Mouse (Mus musculus): Measurements from ENCODE around the gene Mbtd1. TPM values are rescaled to one million over a fixed set of nuclear protein-coding genes. Genes with fewer than 3 reads are reported as not detected.

Gene Mbtd1
- total and polyA plus RNA-seq, 3 experiments = 19.9 to 46.5 (median 21.5) TPM

DNA sequence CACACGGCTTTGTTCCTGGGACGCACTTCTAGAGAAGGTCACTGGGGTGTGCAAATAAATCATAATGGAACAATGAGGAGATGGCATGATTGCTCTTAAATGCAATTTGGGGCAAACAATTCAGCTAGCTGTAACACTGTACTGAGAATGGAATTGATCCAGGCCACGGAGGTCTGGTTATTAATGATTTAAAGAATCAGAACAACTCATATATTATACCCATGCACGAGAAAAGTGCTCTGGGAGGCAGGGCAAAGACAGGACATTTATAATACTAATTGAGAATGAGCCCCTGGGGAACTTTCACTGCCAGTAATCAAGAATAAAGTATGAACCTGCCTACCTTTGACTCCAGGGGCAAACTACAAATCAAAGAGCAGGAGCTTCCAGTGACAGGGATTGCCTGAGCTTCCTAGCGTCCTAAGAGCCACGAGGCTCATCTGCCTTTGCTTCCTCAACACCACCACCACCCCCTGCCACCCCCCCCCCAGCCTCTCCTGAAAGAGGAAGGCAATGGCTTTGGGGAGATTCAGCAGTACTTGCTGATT is 93.9 kb downstream of the Mbtd1 start:
- Histone ChIP-seq H3K79me2 (replicated peaks; ENCODE audit: control insufficient read depth, extremely low read depth, insufficient read depth, poor library complexity, severe bottlenecking) (no peaks in the 10 kb centered on the region), H3K27me3 (replicated peaks) (no peaks in the 10 kb centered on the region), H3K9ac (ENCODE audit: insufficient read depth, low read depth) (no peak overlapping the region), H3K4me2 (ENCODE audit: insufficient read depth, low read depth, poor library complexity, severe bottlenecking) (no peak overlapping the region), H3K4me1 (ENCODE audit: control insufficient read depth in 1 of 2, insufficient read depth in 2 of 2) (peaks cover 0 to 2% of the 10 kb centered on the region in 2 experiments; a peak in 1 of 4 replicates), H3K27ac (ENCODE audit: insufficient read depth, low read depth) (no peak overlapping the region), H3K4me3 (replicated peaks in 1 of 3; ENCODE audit: low read depth in 2 of 3, low read length in 2 of 3, poor library complexity in 1 of 3) (no peak overlapping the region), H3K36me3 (replicated peaks in 1 of 2; ENCODE audit: control insufficient read depth in 1 of 2, insufficient read depth in 1 of 2, low read length in 1 of 2) (no peaks in the 10 kb centered on the region), H3K9me3 (replicated peaks; ENCODE audit: low read length) (no peaks in the 10 kb centered on the region)
- in situ Hi-C loops (cut with MboI; ENCODE audit: low pct_ligation_motif_present, low pct_unique_long_range_greater_than_20kb, low sequenced_read_pairs) (no loop called here), dilution Hi-C loops (cut with MboI; ENCODE audit: extremely low pct_ligation_motif_present, extremely low pct_unique_long_range_greater_than_20kb, low sequenced_read_pairs) (no loop called here)
- TF ChIP-seq ETS1 (conservative IDR thresholded peaks at IDR 0.05; ENCODE audit: low read depth, low read length) (no peak), USF1 (IDR thresholded peaks at IDR 0.05; ENCODE audit: low read depth, low read length) (no peak), JUN (IDR thresholded peaks at IDR 0.05; ENCODE audit: insufficient read depth, low read depth, low read length) (no peak), POLR2A (IDR thresholded peaks at IDR 0.05; ENCODE audit: low read depth, low read length) (no peak), ZKSCAN1 (IDR thresholded peaks at IDR 0.05; ENCODE audit: borderline replicate concordance, low read depth, low read length) (no peak), RAD21 (IDR thresholded peaks at IDR 0.05; ENCODE audit: low read depth, low read length) (no peak), ZC3H11A (IDR thresholded peaks at IDR 0.05; ENCODE audit: low read depth, low read length) (no peak), MAZ (IDR thresholded peaks at IDR 0.05; ENCODE audit: low read depth, low read length) (no peak), BHLHE40 (IDR thresholded peaks at IDR 0.05; ENCODE audit: low read depth, low read length) (no peak), KAT2A (IDR thresholded peaks at IDR 0.05; ENCODE audit: insufficient replicate concordance, low read length) (no peak), UBTF (IDR thresholded peaks at IDR 0.05; ENCODE audit: low read depth, low read length) (no peak), MXI1 (IDR thresholded peaks at IDR 0.05; ENCODE audit: low read depth, low read length) (no peak), TBP (conservative IDR thresholded peaks at IDR 0.05; ENCODE audit: low read depth, low read length) (no peak), NRF1 (IDR thresholded peaks at IDR 0.05; ENCODE audit: low read depth, low read length) (no peak), ELF1 (IDR thresholded peaks at IDR 0.05; ENCODE audit: low read depth, low read length) (no peak), MAFK (IDR thresholded peaks at IDR 0.05; ENCODE audit: insufficient replicate concordance, low read length) (no peak), E2F4 (IDR thresholded peaks at IDR 0.05; ENCODE audit: insufficient replicate concordance, low read depth, low read length) (no peak)
- no peak for DNase-seq (ENCODE audit: extremely low read depth)

DNA sequence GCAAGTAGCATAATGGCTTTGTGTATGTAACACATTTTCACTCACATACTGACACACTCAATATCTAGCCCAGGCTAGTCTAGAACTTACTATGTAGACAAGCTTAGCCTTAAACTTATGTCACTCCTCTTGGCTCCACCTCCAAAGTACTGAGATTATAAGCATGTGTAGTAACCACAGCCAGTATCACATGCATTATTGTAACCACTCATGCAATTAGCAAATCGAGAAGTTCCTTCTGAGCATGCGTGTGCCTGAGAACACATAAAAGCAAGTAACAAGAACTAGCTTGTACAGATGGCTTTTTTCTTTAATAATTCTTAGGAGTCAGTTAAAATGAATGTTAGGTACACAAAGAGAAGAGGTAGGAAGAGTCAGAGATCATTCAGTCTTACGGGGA is 99.0 kb downstream of the Mbtd1 start:
- Histone ChIP-seq H3K4me2 (ENCODE audit: insufficient read depth, low read depth, poor library complexity, severe bottlenecking) (no peak overlapping the region), H3K9ac (ENCODE audit: insufficient read depth, low read depth) (no peak overlapping the region), H3K79me2 (replicated peaks; ENCODE audit: control insufficient read depth, extremely low read depth, insufficient read depth, poor library complexity, severe bottlenecking) (no peaks in the 10 kb centered on the region), H3K36me3 (replicated peaks in 1 of 2; ENCODE audit: control insufficient read depth in 1 of 2, insufficient read depth in 1 of 2, low read length in 1 of 2) (no peaks in the 10 kb centered on the region), H3K4me1 (ENCODE audit: control insufficient read depth in 1 of 2, insufficient read depth in 2 of 2) (peaks cover 13 to 31% of the 10 kb centered on the region in 2 experiments), H3K27me3 (replicated peaks) (no peaks in the 10 kb centered on the region), H3K27ac (ENCODE audit: insufficient read depth, low read depth) (no peak overlapping the region), H3K9me3 (replicated peaks; ENCODE audit: low read length) (no peaks in the 10 kb centered on the region), H3K4me3 (replicated peaks in 1 of 3; ENCODE audit: low read depth in 2 of 3, low read length in 2 of 3, poor library complexity in 1 of 3) (no peak overlapping the region)
- DNase-seq (ENCODE audit: extremely low read depth) = no peak
- TF ChIP-seq HCFC1 (IDR thresholded peaks at IDR 0.05; ENCODE audit: low read depth, low read length) = no peak
- no peak for TF ChIP-seq NRF1 (IDR thresholded peaks at IDR 0.05; ENCODE audit: low read depth, low read length)
- TF ChIP-seq JUN (IDR thresholded peaks at IDR 0.05; ENCODE audit: insufficient read depth, low read depth, low read length) = no peak
- TF ChIP-seq USF2 (conservative IDR thresholded peaks at IDR 0.05; ENCODE audit: low read depth, low read length) = no peak
- TF ChIP-seq MAFK (IDR thresholded peaks at IDR 0.05; ENCODE audit: insufficient replicate concordance, low read length) = no peak
- no peak for TF ChIP-seq POLR2AphosphoS2 (IDR thresholded peaks at IDR 0.05; ENCODE audit: low read depth, low read length)
- no peak for TF ChIP-seq TBP (conservative IDR thresholded peaks at IDR 0.05; ENCODE audit: low read depth, low read length)
- TF ChIP-seq ZNF384 (IDR thresholded peaks at IDR 0.05; ENCODE audit: low read depth, low read length) = no peak
- TF ChIP-seq CHD1 (IDR thresholded peaks at IDR 0.05; ENCODE audit: low read depth, low read length) = no peak
- TF ChIP-seq RCOR1 (conservative IDR thresholded peaks at IDR 0.05; ENCODE audit: low read depth, low read length) = no peak
- no peak for TF ChIP-seq MXI1 (IDR thresholded peaks at IDR 0.05; ENCODE audit: low read depth, low read length)
- in situ Hi-C loops (cut with MboI; ENCODE audit: low pct_ligation_motif_present, low pct_unique_long_range_greater_than_20kb, low sequenced_read_pairs) (no loop called here), dilution Hi-C loops (cut with MboI; ENCODE audit: extremely low pct_ligation_motif_present, extremely low pct_unique_long_range_greater_than_20kb, low sequenced_read_pairs) (no loop called here)
